Mouse (Mus musculus): ENCODE data around the gene Gm9195. TPM values are rescaled to one million over a fixed set of nuclear protein-coding genes. Genes with fewer than 3 reads are reported as not detected.

Gm9195 gene
- polyA plus RNA-seq, 1 experiment from 2014 or later, result not detected

Other genes with a start within 250 kb of the Gm9195 start
- 36.0 and 40.4 TPM in 2 replicates for gene Fndc3a, start 218.2 kb upstream of the Gm9195 start, polyA plus RNA-seq (2015; fragmentation: Nextera tagmentation; extraction: Ambion mirVana)